Mouse (Mus musculus) C2C12 (cell line): ENCODE measurements around the gene Gpr15. TPM values are rescaled to one million over a fixed set of nuclear protein-coding genes. Genes with fewer than 3 reads are reported as not detected.

Experiments used
- H3K27me3 ChIP-seq: one replicate; pipeline ENCODE4 v1.6.1; 2011; ENCODE audit not compliant: control insufficient read depth, insufficient read depth, insufficient read length
- H3K36me3 ChIP-seq: one replicate; pipeline ENCODE4 v1.6.1; 2011; ENCODE audit not compliant: control insufficient read depth, insufficient read depth
- H3K4me3 ChIP-seq: one replicate; pipeline ENCODE4 v1.5.1; 2011; ENCODE audit warnings: mild to moderate bottlenecking, control low read depth; ENCODE audit not compliant: poor library complexity, insufficient read depth, severe bottlenecking
- H3K79me2 ChIP-seq: one replicate; pipeline ENCODE4 v1.6.1; 2011; ENCODE audit not compliant: control insufficient read depth, insufficient read depth
- H3K79me3 ChIP-seq: one replicate; pipeline ENCODE4 v1.6.1; 2011; ENCODE audit warnings: low read depth, control low read depth
- H3ac ChIP-seq: one replicate; pipeline ENCODE3; 2011; ENCODE audit warnings: low read depth; ENCODE audit not compliant: control insufficient read depth, insufficient read length
- CEBPB ChIP-seq: IDR thresholded peaks from one replicate; pipeline ENCODE4 v1.6.1; 2011; ENCODE audit warnings: low read depth, mild to moderate bottlenecking, control low read depth, moderate library complexity
- CTCF ChIP-seq: IDR thresholded peaks from one replicate; pipeline ENCODE4 v1.5.1; 2011; ENCODE audit not compliant: control insufficient read depth, insufficient read depth, insufficient read length
- FOSL1 ChIP-seq: IDR thresholded peaks from one replicate; pipeline ENCODE4 v1.8.0; 2011; ENCODE audit warnings: mild to moderate bottlenecking, low read length; ENCODE audit not compliant: poor library complexity, insufficient read depth, severe bottlenecking
- MAX ChIP-seq: IDR thresholded peaks from one replicate; pipeline ENCODE4 v1.6.1; 2011; ENCODE audit warnings: mild to moderate bottlenecking, control low read depth
- MYOD1 ChIP-seq: IDR thresholded peaks from one replicate; pipeline ENCODE4 v1.6.1; 2011; ENCODE audit warnings: low read depth; ENCODE audit not compliant: control insufficient read depth, insufficient read length
- MYOG ChIP-seq: IDR thresholded peaks from one replicate; pipeline ENCODE4 v1.6.1; 2011; ENCODE audit not compliant: control insufficient read depth, insufficient read length; ENCODE audit errors: extremely low read depth
- USF1 ChIP-seq: IDR thresholded peaks from one replicate; pipeline ENCODE4 v1.6.1; 2011; ENCODE audit warnings: low read depth, mild to moderate bottlenecking, control low read depth, moderate library complexity
- long read RNA-seq, 2 experiments: library from polyadenylated mRNA; unstranded; transcript quantifications; one replicate each; pipeline ENCODE4 v2.0.0; 2019 to 2020
- polyA plus RNA-seq: library from polyadenylated mRNA; unstranded; fragments of >200 nt; fragmentation: generic; extraction: Trizol; gene quantifications from one replicate; pipeline ENCODE4 v1.2.1, GENCODE M21; 2012; ENCODE audit warnings: missing spikeins

Gene Gpr15
- not detected for polyA plus RNA-seq
- long read RNA-seq, experiment 1, result 0 reads
- long read RNA-seq, experiment 2, result 0 reads

DNA sequence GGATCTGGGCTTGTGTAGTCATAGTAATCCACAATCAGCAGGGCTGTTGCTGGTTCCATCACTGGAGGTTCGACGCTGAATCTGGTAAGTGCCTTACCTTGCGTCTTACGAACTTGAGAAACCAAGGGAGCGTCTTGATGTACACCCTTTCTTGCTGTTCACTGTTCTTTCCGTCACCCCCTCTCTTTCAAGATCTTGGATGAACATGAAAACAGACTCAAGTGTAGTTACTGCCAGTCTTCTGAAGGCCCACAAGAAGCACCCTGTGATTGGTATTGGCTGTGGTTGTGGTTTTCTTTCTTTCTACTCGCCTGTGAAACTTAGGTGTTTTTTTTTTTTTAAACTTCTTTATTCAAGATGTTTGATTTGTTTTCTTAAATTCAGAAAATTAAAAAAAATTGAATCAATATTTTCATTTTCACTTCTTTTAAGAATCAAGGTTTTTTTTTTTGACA lies at the start of gene Gpr15:
TSS of gene Gpr15 (minus strand) at position 405 of the 455 bp plus-strand sequence.
- no peak for TF ChIP-seq CTCF
- TF ChIP-seq CEBPB, result no peak
- no peak for TF ChIP-seq MYOG
- TF ChIP-seq FOSL1, result no peak
- no peak for TF ChIP-seq MAX
- H3K27me3 ChIP-seq, result no peaks in the 10 kb centered on the region
- no peaks in the 10 kb centered on the region for H3K79me2 ChIP-seq

DNA sequence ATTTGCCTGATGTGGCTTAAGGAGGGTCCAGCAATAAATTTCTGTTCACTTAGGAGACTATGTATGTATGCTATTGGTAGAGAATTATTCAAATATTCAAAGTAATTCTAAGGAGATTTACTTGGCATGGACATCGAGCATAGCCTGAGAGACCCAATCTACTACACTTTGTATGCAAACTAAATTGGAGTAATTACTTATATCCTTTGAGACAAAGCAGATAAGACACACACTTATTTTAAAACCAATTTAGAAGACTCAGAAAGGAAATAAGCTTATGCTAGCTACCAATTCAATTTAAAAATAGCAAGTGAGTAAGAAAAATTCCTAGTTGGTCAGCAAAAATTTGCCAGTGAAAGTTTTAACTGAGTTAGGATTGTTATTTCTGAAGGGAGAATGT lies 44.2 kb upstream of the Gpr15 start, which contains the start of gene Olfr172:
TSS of gene Olfr172 (minus strand) at position 101 of the 400 bp plus-strand sequence.
- Histone ChIP-seq H3K79me2 (no peaks in the 10 kb centered on the region), H3K4me3 (no peak within 1 kb of the TSS), H3K79me3 (no peaks in the 10 kb centered on the region), H3ac (no peak within 1 kb of the TSS), H3K27me3 (no peaks in the 10 kb centered on the region), H3K36me3 (no peaks in the 10 kb centered on the region)
- TF ChIP-seq FOSL1, result no peak
- no peak for TF ChIP-seq MYOD1
- no peak for TF ChIP-seq CTCF
- no peak for TF ChIP-seq CEBPB
- no peak for TF ChIP-seq USF1
- no peak for TF ChIP-seq MYOG
- TF ChIP-seq MAX, result no peak

More for the DNA sequence above, at the start of gene Gpr15:
- Histone ChIP-seq H3ac (no peak within 1 kb of the TSS), H3K4me3 (no peak within 1 kb of the TSS), H3K36me3 (no peaks in the 10 kb centered on the region), H3K79me3 (no peaks in the 10 kb centered on the region)

DNA sequence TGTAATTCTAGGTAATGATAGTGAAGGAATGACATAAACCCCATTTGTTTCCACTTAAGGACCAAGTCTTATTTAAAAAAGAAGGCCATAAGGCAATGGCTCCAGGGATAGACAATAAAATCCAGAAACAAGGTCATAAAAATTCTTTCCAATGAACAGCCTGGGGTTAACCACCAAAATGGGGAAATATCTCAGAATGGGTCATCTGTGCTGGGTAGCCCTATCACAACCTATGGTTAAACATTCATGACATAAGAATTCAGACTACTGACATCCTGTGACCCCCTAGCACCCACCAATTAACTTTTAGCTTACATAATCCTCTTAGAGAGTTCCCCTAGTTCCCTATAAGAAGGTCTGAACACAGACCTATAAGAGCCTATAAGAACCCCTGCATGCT lies 37.3 kb upstream of the Gpr15 start:
- H3K27me3 ChIP-seq, result no peaks in the 10 kb centered on the region
- H3K79me2 ChIP-seq, result no peaks in the 10 kb centered on the region
- no peak overlapping the region for H3ac ChIP-seq
- no peak overlapping the region for H3K4me3 ChIP-seq
- TF ChIP-seq CTCF, result no peak
- no peak for TF ChIP-seq CEBPB
- no peak for TF ChIP-seq FOSL1
- TF ChIP-seq USF1, result no peak
- no peak for TF ChIP-seq MYOG
- no peaks in the 10 kb centered on the region for H3K79me3 ChIP-seq
- no peaks in the 10 kb centered on the region for H3K36me3 ChIP-seq

DNA sequence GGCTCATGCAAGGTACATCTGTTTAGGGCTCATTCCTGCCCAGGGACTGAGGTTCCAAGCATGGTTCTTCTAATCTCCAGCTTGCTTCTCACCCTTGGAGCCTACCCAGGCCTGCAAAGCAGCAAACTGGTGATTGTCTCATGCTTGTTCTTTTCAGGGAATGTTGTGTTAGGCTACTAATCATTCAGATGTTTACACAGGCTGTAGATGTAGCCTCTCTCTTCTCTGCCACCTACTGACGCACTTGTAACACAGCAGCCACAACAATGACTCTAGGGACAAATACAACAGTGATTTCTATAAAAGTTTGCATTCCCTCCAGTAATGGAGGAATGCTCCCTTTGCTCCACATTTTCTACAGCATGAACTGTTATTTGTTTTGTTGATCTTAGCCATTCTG lies 32.4 kb upstream of the Gpr15 start:
- no peak overlapping the region for H3K4me3 ChIP-seq
- H3K36me3 ChIP-seq, result no peaks in the 10 kb centered on the region
- no peaks in the 10 kb centered on the region for H3K27me3 ChIP-seq
- H3K79me3 ChIP-seq, result no peaks in the 10 kb centered on the region
- H3ac ChIP-seq, result no peak overlapping the region
- TF ChIP-seq MYOD1 (no peak), MAX (no peak), CTCF (no peak), CEBPB (no peak)
- no peaks in the 10 kb centered on the region for H3K79me2 ChIP-seq

DNA sequence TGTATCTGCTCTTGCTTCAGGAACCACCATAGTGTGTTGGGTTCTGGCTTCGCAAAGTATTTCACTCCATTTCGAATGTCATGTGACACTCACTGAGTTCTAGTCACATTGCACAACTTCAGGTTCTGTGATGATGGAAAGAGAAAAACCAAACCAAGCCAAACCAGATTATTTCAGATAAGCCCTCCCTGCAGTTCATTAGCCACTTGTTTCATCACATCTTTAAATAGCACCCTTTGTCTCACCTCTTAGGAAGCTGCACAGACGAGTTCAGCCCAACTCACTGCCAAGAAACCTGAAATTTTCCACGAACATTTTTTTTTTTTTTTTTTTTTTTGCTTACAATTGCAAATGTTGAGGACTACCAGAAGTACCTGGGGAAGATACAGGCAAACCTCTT lies 27.8 kb upstream of the Gpr15 start:
- Histone ChIP-seq H3ac (no peak overlapping the region), H3K79me3 (no peaks in the 10 kb centered on the region), H3K36me3 (no peaks in the 10 kb centered on the region), H3K79me2 (no peaks in the 10 kb centered on the region), H3K4me3 (no peak overlapping the region), H3K27me3 (no peaks in the 10 kb centered on the region)
- TF ChIP-seq MYOG (no peak), USF1 (no peak), MAX (no peak), CEBPB (no peak), CTCF (no peak), FOSL1 (no peak), MYOD1 (no peak)

DNA sequence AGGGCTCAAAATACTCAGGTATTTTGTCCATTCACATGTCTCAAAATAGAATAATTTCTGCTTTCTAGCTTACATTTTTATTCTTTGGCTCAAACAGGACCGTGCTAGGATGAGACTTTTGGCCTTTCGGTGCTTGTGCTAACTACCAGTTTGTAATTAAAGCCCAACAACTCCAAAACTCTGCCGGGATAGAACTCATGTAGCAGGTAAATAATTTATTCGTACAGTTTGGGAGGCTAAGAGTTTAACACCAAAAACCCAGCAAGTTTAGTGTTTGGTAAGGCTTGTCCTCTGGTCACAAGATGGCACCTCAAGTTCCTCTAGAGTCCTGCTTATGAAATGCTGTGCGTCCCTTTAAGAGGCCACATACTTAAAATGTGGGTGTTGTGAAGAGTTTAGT lies 21.9 kb upstream of the Gpr15 start:
- no peaks in the 10 kb centered on the region for H3K27me3 ChIP-seq
- H3K36me3 ChIP-seq, result peaks cover 4% of the 10 kb centered on the region
- no peaks in the 10 kb centered on the region for H3K79me3 ChIP-seq
- TF ChIP-seq CTCF (no peak), MYOD1 (no peak), USF1 (no peak), MAX (no peak), FOSL1 (no peak), CEBPB (no peak), MYOG (no peak)
- no peaks in the 10 kb centered on the region for H3K79me2 ChIP-seq
- H3K4me3 ChIP-seq, result no peak overlapping the region
- H3ac ChIP-seq, result no peak overlapping the region
